ENCODE assay signal across 8 mouse cellular contexts in genomic region chr9:44799102-44799957, GRCm38 (mm10). TPM values are rescaled to one million over a fixed set of nuclear protein-coding genes. Genes with fewer than 3 reads are reported as not detected.
DNase-seq lines count a peak whose midpoint lies in the region; ATAC-seq lines count a peak whose summit lies in the region.

Tmem25 (minus strand) TSS chr9:44799307.

- H3K4me2 ChIP-seq in forebrain, embryonic 14.5 days (ENCODE audit: low read length), result peak within 1 kb of the TSS; percentile 97
- H3K4me2 ChIP-seq in liver, embryonic 16.5 days (ENCODE audit: low read depth, low read length), result peak within 1 kb of the TSS; percentile 91
- peak within 1 kb of the TSS; percentile 94 for H3K4me2 ChIP-seq in neural tube, embryonic 13.5 days

- peak within 1 kb of the TSS; percentile 65 for H3K27ac ChIP-seq in forebrain, embryonic 14.5 days (ENCODE audit: low read depth, low read length)
- peak within 1 kb of the TSS; percentile 72 for H3K27ac ChIP-seq in liver, embryonic 16.5 days (ENCODE audit: low read length)
- H3K27ac ChIP-seq in neural tube, embryonic 13.5 days (replicated peaks), result peak within 1 kb of the TSS; percentile 81

- intact Hi-C loops in heart, postnatal 14 days (cut with DNase I), result no loop called here

- peak; percentile 73 for DNase-seq in ES-CJ7 (ENCODE audit: low read depth, low spot score)
- DNase-seq in cerebellum, adult 11-12 months, result peak; percentile 94
- DNase-seq in forebrain, embryonic 14.5 days (ENCODE audit: low spot score), result peak; percentile 85
- DNase-seq in heart, postnatal 14 days, result peak; percentile 82 to 84
- peak; percentile 73 for DNase-seq in large intestine, adult 2 months (ENCODE audit: low read depth, low spot score)
- DNase-seq in telencephalon, adult 2 months (ENCODE audit: low read depth, low spot score), result peak; percentile 85

- H3K9me3 ChIP-seq in forebrain, embryonic 14.5 days (replicated peaks; ENCODE audit: control insufficient read depth, low read length), result no peaks in the 10 kb centered on the region
- H3K9me3 ChIP-seq in liver, embryonic 16.5 days (replicated peaks; ENCODE audit: control insufficient read depth, low read length), result no peaks in the 10 kb centered on the region
- H3K9me3 ChIP-seq in neural tube, embryonic 13.5 days, result no peaks in the 10 kb centered on the region

- peak; percentile 97 for ATAC-seq in forebrain, embryonic 14.5 days
- ATAC-seq in liver, embryonic 16.5 days (ENCODE audit: low read depth), result peak; percentile 89
- peak; percentile 97 for ATAC-seq in neural tube, embryonic 13.5 days (ENCODE audit: low read depth)

- under 1% methylated on average over 74 of the region's 75 CpGs for WGBS in forebrain, embryonic 14.5 days
- WGBS in large intestine, adult 2 months, result 1% methylated on average over 75 of the region's 75 CpGs
- under 1% methylated on average over 75 of the region's 75 CpGs for WGBS in liver, embryonic 16.5 days (ENCODE audit: insufficient replicate concordance)
- under 1% methylated on average over 75 of the region's 75 CpGs for WGBS in neural tube, embryonic 13.5 days

- H3K36me3 ChIP-seq in forebrain, embryonic 14.5 days (ENCODE audit: control insufficient read depth, insufficient read depth, low read length), result no peaks in the 10 kb centered on the region
- no peaks in the 10 kb centered on the region for H3K36me3 ChIP-seq in liver, embryonic 16.5 days (ENCODE audit: control insufficient read depth, insufficient read depth)
- H3K36me3 ChIP-seq in neural tube, embryonic 13.5 days, result no peaks in the 10 kb centered on the region

- peaks cover 8% of the 10 kb centered on the region for H3K4me1 ChIP-seq in forebrain, embryonic 14.5 days (ENCODE audit: control insufficient read depth, insufficient read depth, low read length)
- H3K4me1 ChIP-seq in liver, embryonic 16.5 days (ENCODE audit: control insufficient read depth, low read depth, low read length), result peaks cover 14% of the 10 kb centered on the region
- peaks cover 22% of the 10 kb centered on the region for H3K4me1 ChIP-seq in neural tube, embryonic 13.5 days (replicated peaks)

- peak within 1 kb of the TSS; percentile 69 for H3K9ac ChIP-seq in forebrain, embryonic 14.5 days (ENCODE audit: low read length)
- peak within 1 kb of the TSS; percentile 61 for H3K9ac ChIP-seq in liver, embryonic 16.5 days (ENCODE audit: low read depth, low read length)
- H3K9ac ChIP-seq in neural tube, embryonic 13.5 days, result peak within 1 kb of the TSS; percentile 75

- 0 out of 2 replicates have a peak, but pooled peaks cover 3% of the 10 kb centered on the region for H3K27me3 ChIP-seq in forebrain, embryonic 14.5 days (replicated peaks; ENCODE audit: control insufficient read depth, insufficient read depth, low read length)
- H3K27me3 ChIP-seq in liver, embryonic 16.5 days (ENCODE audit: control insufficient read depth, insufficient read depth, low read depth, low read length), result peaks cover 35% of the 10 kb centered on the region
- peaks cover 24% of the 10 kb centered on the region for H3K27me3 ChIP-seq in neural tube, embryonic 13.5 days

- H3K4me3 ChIP-seq in forebrain, embryonic 14.5 days (ENCODE audit: low read depth, low read length), result peak within 1 kb of the TSS; percentile 55
- peak within 1 kb of the TSS; percentile 64 for H3K4me3 ChIP-seq in liver, embryonic 16.5 days (ENCODE audit: low read depth, low read length)
- H3K4me3 ChIP-seq in neural tube, embryonic 13.5 days, result peak within 1 kb of the TSS; percentile 59

RNA-seq across cellular contexts. Expression of gene Tmem25, which starts in this region (rescaled TPM):
- 4.7 and 5.9 TPM in 2 replicates for polyA plus RNA-seq in forebrain, embryonic 14.5 days (2014; fragmentation: Nextera tagmentation; extraction: Ambion mirVana)
- total RNA-seq in heart, postnatal 14 days (2021), result 10 to 100 TPM; 10.4 to 12.7 TPM
- 8.2 TPM in 2 replicates for polyA plus RNA-seq in large intestine, adult 2 months (2012; rRNA removed)
- polyA plus RNA-seq in liver, embryonic 16.5 days (2015; fragmentation: Nextera tagmentation; extraction: Ambion mirVana), result 3.9 and 6.1 TPM in 2 replicates
- 13.8 and 14.1 TPM in 2 replicates for polyA plus RNA-seq in neural tube, embryonic 13.5 days (2015; fragmentation: Nextera tagmentation; extraction: Ambion mirVana)

Comparison
In these comparisons a context has a peak if more than half of its experiments do, and no peak if none do; other contexts are left out.
1. Peak in every context shown above with its lines: DNase-seq, ATAC-seq, H3K4me3 ChIP-seq and H3K27ac ChIP-seq.